Mouse (Mus musculus) heart, embryonic 16.5 days (tissue): ENCODE measurements around the gene Rbl1. TPM values are rescaled to one million over a fixed set of nuclear protein-coding genes. Genes with fewer than 3 reads are reported as not detected.
"Not testable (repeated sequence)": the region's sequence is repeated elsewhere in the genome, so short reads cannot be mapped to it uniquely, and the experiment has no call there.

Experiments
- ATAC-seq: fragments of 200-750 bp; cut with Nextera tagmentation; replicated peaks from 2 replicates; pipeline ENCODE4 v1.8.0; 2017; ENCODE audit warnings: moderate number of reproducible peaks; ENCODE audit not compliant: insufficient read depth, low FRiP score; ENCODE audit errors: extremely low read depth
- H3K27ac ChIP-seq: fragments of 300-500 bp; sonication (generic); 2 replicates; pipeline ENCODE4 v1.5.1; 2014; ENCODE audit warnings: mild to moderate bottlenecking, low read length, control low read depth, moderate library complexity
- H3K27me3 ChIP-seq: fragments of 300-500 bp; sonication (generic); 2 replicates; pipeline ENCODE4 v1.6.1; 2014; ENCODE audit warnings: low read length, mixed read lengths; ENCODE audit not compliant: control insufficient read depth, insufficient read depth
- H3K36me3 ChIP-seq: fragments of 300-500 bp; sonication (generic); 2 replicates; pipeline ENCODE4 v1.6.1; 2014; ENCODE audit not compliant: control insufficient read depth, insufficient read depth
- H3K4me1 ChIP-seq: fragments of 300-500 bp; sonication (generic); 2 replicates; pipeline ENCODE4 v1.6.1; 2014; ENCODE audit warnings: low read length, mixed read lengths; ENCODE audit not compliant: control insufficient read depth, insufficient read depth
- H3K4me2 ChIP-seq: fragments of 300-500 bp; sonication (generic); 2 replicates; pipeline ENCODE4 v1.6.1; 2014; ENCODE audit warnings: low read depth, mild to moderate bottlenecking, control low read depth, low read length
- H3K4me3 ChIP-seq: fragments of 300-500 bp; sonication (generic); 2 replicates; pipeline ENCODE4 v1.5.1; 2014; ENCODE audit warnings: mild to moderate bottlenecking, control low read depth, low read length
- H3K9ac ChIP-seq: fragments of 300-500 bp; sonication (generic); 2 replicates; pipeline ENCODE4 v1.6.1; 2014; ENCODE audit warnings: low read length, control low read depth
- H3K9me3 ChIP-seq: fragments of 300-500 bp; sonication (generic); replicated peaks from 2 replicates; pipeline ENCODE4 v1.6.1; 2016; ENCODE audit warnings: low read length; ENCODE audit not compliant: control insufficient read depth
- WGBS: fragments of 180-500 bp; shearing (Covaris S2); extraction: QIAGEN DNeasy Blood & Tissue Kit; methylation state at CpG from one replicate; pipeline ENCODE4 v1.1.7; 2014; 5-methylcytosine and 5-hydroxymethylcytosine counted together
- polyA plus RNA-seq: library from polyadenylated mRNA; unstranded; fragments of >200 nt; fragmentation: Nextera tagmentation; extraction: Ambion mirVana; gene quantifications from 2 replicates; pipeline ENCODE4 v1.2.1, GENCODE M21; 2015

Gene Rbl1
- polyA plus RNA-seq, 1 experiment from 2014 or later: 15.1 TPM

- not testable (repeated sequence) for H3K4me2 ChIP-seq, H3K27me3 ChIP-seq, H3K27ac ChIP-seq, H3K4me1 ChIP-seq, H3K9ac ChIP-seq, ATAC-seq, H3K9me3 ChIP-seq, H3K4me3 ChIP-seq
- H3K36me3 ChIP-seq: peaks cover 41% of the 10 kb centered on the region
Observed at GRCm38 (mm10) chr2:157165312-157166224, 38.8 kb downstream of the Rbl1 start.

- H3K9ac ChIP-seq: no peak overlapping the region
- no peaks in the 10 kb centered on the region for H3K9me3 ChIP-seq
- H3K36me3 ChIP-seq: peaks cover 47% of the 10 kb centered on the region
- H3K27ac ChIP-seq: no peak overlapping the region
- H3K4me2 ChIP-seq: no peak overlapping the region
- no peaks in the 10 kb centered on the region for H3K4me1 ChIP-seq
- H3K4me3 ChIP-seq: no peak overlapping the region
- no peak for ATAC-seq
- no peaks in the 10 kb centered on the region for H3K27me3 ChIP-seq
- 84% methylated on average over 2 of the region's 2 CpGs for WGBS
Observed at GRCm38 (mm10) chr2:157164101-157164500, 40.2 kb downstream of the Rbl1 start.

- no peak for ATAC-seq
- H3K27me3 ChIP-seq: no peaks in the 10 kb centered on the region
- H3K4me2 ChIP-seq: no peak overlapping the region
- no peak overlapping the region for H3K9ac ChIP-seq
- no peaks in the 10 kb centered on the region for H3K9me3 ChIP-seq
- 90% methylated on average over 1 of the region's 1 CpGs for WGBS
- no peak overlapping the region for H3K4me3 ChIP-seq
- no peak overlapping the region for H3K27ac ChIP-seq
- no peaks in the 10 kb centered on the region for H3K4me1 ChIP-seq
- H3K36me3 ChIP-seq: peaks cover 47% of the 10 kb centered on the region
Observed at GRCm38 (mm10) chr2:157156079-157156478, 48.3 kb downstream of the Rbl1 start.

- Histone ChIP-seq H3K36me3 (peaks cover 44% of the 10 kb centered on the region), H3K9ac (no peak overlapping the region)
Observed at GRCm38 (mm10) chr2:157153235-157153634, 51.1 kb downstream of the Rbl1 start.

GRCm38 (mm10) chr2:157148417-157148816 is 55.9 kb downstream of the Rbl1 start:
- Histone ChIP-seq H3K27me3 (no peaks in the 10 kb centered on the region), H3K9ac (no peak overlapping the region), H3K4me2 (no peak overlapping the region), H3K4me3 (no peak overlapping the region), H3K9me3 (no peaks in the 10 kb centered on the region), H3K27ac (no peak overlapping the region), H3K36me3 (peaks cover 37% of the 10 kb centered on the region), H3K4me1 (no peaks in the 10 kb centered on the region)
- WGBS: 91% methylated on average over 5 of the region's 5 CpGs
- ATAC-seq: no peak

More at GRCm38 (mm10) chr2:157153235-157153634, 51.1 kb downstream of the Rbl1 start:
- Histone ChIP-seq H3K4me2 (no peak overlapping the region), H3K4me1 (no peaks in the 10 kb centered on the region), H3K4me3 (no peak overlapping the region), H3K27me3 (no peaks in the 10 kb centered on the region), H3K9me3 (no peaks in the 10 kb centered on the region), H3K27ac (no peak overlapping the region)
- WGBS: 84% methylated on average over 2 of the region's 2 CpGs
- ATAC-seq: no peak

GRCm38 (mm10) chr2:157147397-157148020 is 56.8 kb downstream of the Rbl1 start:
- Histone ChIP-seq H3K9ac (no peak overlapping the region), H3K27me3 (no peaks in the 10 kb centered on the region), H3K36me3 (peaks cover 32% of the 10 kb centered on the region), H3K4me1 (no peaks in the 10 kb centered on the region), H3K4me2 (no peak overlapping the region), H3K4me3 (no peak overlapping the region), H3K9me3 (no peaks in the 10 kb centered on the region), H3K27ac (no peak overlapping the region)
- ATAC-seq: no peak
- 74% methylated on average over 9 of the region's 9 CpGs for WGBS

- no peak overlapping the region for H3K27ac ChIP-seq
- no peak overlapping the region for H3K4me3 ChIP-seq
- no peak overlapping the region for H3K9ac ChIP-seq
- WGBS: 56% methylated on average over 1 of the region's 1 CpGs
- H3K36me3 ChIP-seq: peaks cover 16% of the 10 kb centered on the region
- no peaks in the 10 kb centered on the region for H3K27me3 ChIP-seq
- no peak for ATAC-seq
- no peak overlapping the region for H3K4me2 ChIP-seq
- no peaks in the 10 kb centered on the region for H3K9me3 ChIP-seq
- H3K4me1 ChIP-seq: no peaks in the 10 kb centered on the region
Observed at GRCm38 (mm10) chr2:157145173-157145572, 59.2 kb downstream of the Rbl1 start.

GRCm38 (mm10) chr2:157144132-157144531 is 60.2 kb downstream of the Rbl1 start:
- no peak overlapping the region for H3K27ac ChIP-seq
- H3K36me3 ChIP-seq: peaks cover 9% of the 10 kb centered on the region
- no peak overlapping the region for H3K4me2 ChIP-seq
- H3K4me1 ChIP-seq: no peaks in the 10 kb centered on the region
- H3K9ac ChIP-seq: no peak overlapping the region
- peaks cover 3% of the 10 kb centered on the region; the same call in 1 of the 2 replicates for H3K9me3 ChIP-seq
- no peaks in the 10 kb centered on the region for H3K27me3 ChIP-seq
- ATAC-seq: no peak
- 81% methylated on average over 5 of the region's 5 CpGs for WGBS
- H3K4me3 ChIP-seq: no peak overlapping the region

GRCm38 (mm10) chr2:157141962-157142361 is 62.4 kb downstream of the Rbl1 start:
- H3K4me1 ChIP-seq: no peaks in the 10 kb centered on the region
- no peaks in the 10 kb centered on the region for H3K36me3 ChIP-seq
- 81% methylated on average over 4 of the region's 4 CpGs for WGBS
- no peak overlapping the region for H3K4me2 ChIP-seq
- no peaks in the 10 kb centered on the region for H3K27me3 ChIP-seq
- H3K27ac ChIP-seq: no peak overlapping the region
- no peak for ATAC-seq
- no peak overlapping the region for H3K9ac ChIP-seq
- H3K4me3 ChIP-seq: no peak overlapping the region
- peaks cover 3% of the 10 kb centered on the region; the same call in 1 of the 2 replicates for H3K9me3 ChIP-seq
